ENCODE assay signal across 10 mouse cellular contexts in genomic region chr8:72281634-72282033, GRCm38 (mm10). TPM values are rescaled to one million over a fixed set of nuclear protein-coding genes. Genes with fewer than 3 reads are reported as not detected.
A peak's percentile ranks its signal among the peaks of the same experiment; 100 is the strongest.
DNase-seq lines count a peak whose midpoint lies in the region; ATAC-seq and TF ChIP-seq lines count a peak whose summit lies in the region.
"Had no signal": no experiment of that assay in that cellular context is flagged by ENCODE, and none has a peak within 500 bp of the region (broad histone marks: within the 10 kb centered on the region; RNA-seq: fewer than 3 reads in every experiment).

No protein-coding gene starts in this region.

- no peaks in the 10 kb centered on the region for H3K4me1 ChIP-seq in hindbrain, postnatal 0 days (ENCODE audit: insufficient read depth, low read length)
- 0 out of 2 replicates have a peak, but pooled peaks cover 5% of the 10 kb centered on the region for H3K4me1 ChIP-seq in hindbrain, embryonic 12.5 days
- no peaks in the 10 kb centered on the region for H3K4me1 ChIP-seq in embryonic facial prominence, embryonic 14.5 days (ENCODE audit: control insufficient read depth, insufficient read depth, low read length)

- H3K27me3 ChIP-seq in hindbrain, postnatal 0 days (ENCODE audit: insufficient read depth, low read length), result no peaks in the 10 kb centered on the region
- H3K27me3 ChIP-seq in hindbrain, embryonic 12.5 days, result 0 out of 2 replicates have a peak, but pooled peaks cover 2% of the 10 kb centered on the region
- no peaks in the 10 kb centered on the region for H3K27me3 ChIP-seq in embryonic facial prominence, embryonic 14.5 days (replicated peaks; ENCODE audit: control insufficient read depth, insufficient read depth, low read length)
- H3K27me3 ChIP-seq: liver, embryonic 13.5 days had no signal

- H3K36me3 ChIP-seq in hindbrain, postnatal 0 days (ENCODE audit: insufficient read depth, low read length), result no peaks in the 10 kb centered on the region
- no peaks in the 10 kb centered on the region for H3K36me3 ChIP-seq in hindbrain, embryonic 12.5 days
- H3K36me3 ChIP-seq in embryonic facial prominence, embryonic 14.5 days (ENCODE audit: control insufficient read depth, insufficient read depth, low read length), result no peaks in the 10 kb centered on the region
- H3K36me3 ChIP-seq: liver, embryonic 13.5 days had no signal

- H3K9me3 ChIP-seq in hindbrain, postnatal 0 days (ENCODE audit: low read length), result no peaks in the 10 kb centered on the region
- H3K9me3 ChIP-seq in hindbrain, embryonic 12.5 days (replicated peaks), result no peaks in the 10 kb centered on the region
- no peaks in the 10 kb centered on the region for H3K9me3 ChIP-seq in embryonic facial prominence, embryonic 14.5 days (ENCODE audit: control insufficient read depth, low read length)
- H3K9me3 ChIP-seq: liver, embryonic 13.5 days had no signal

- peak; percentile 48 for DNase-seq in hindbrain, postnatal 0 days (ENCODE audit: low spot score)
- DNase-seq in Muller cell, postnatal 12 days (ENCODE audit: inconsistent ontology term), result peak; percentile 32
- DNase-seq in embryonic facial prominence, embryonic 14.5 days (ENCODE audit: low spot score), result peak; percentile 60
- peak; percentile 82 for DNase-seq in kidney, postnatal 14 days
- no peak for DNase-seq in ovary, postnatal 10 days (ENCODE audit: low spot score)
- DNase-seq in thymus, postnatal 0 days (ENCODE audit: low spot score), result no peak
- DNase-seq: cerebellum, adult 9-10 months; liver, embryonic 13.5 days had no signal

- ATAC-seq in hindbrain, postnatal 0 days, result peak; percentile 29; the same call in 1 of the 2 replicates
- ATAC-seq in hindbrain, embryonic 12.5 days (ENCODE audit: low FRiP score), result no peak
- ATAC-seq in embryonic facial prominence, embryonic 14.5 days (ENCODE audit: low read depth), result no peak
- no peak for ATAC-seq in megakaryocyte-erythroid progenitor cell, adult 5-6 weeks (replicated peaks; ENCODE audit: low FRiP score, low TSS enrichment, poor library complexity, severe bottlenecking)

- no peak for TF ChIP-seq CTCF in hindbrain, postnatal 0 days (IDR thresholded peaks at IDR 0.05; ENCODE audit: low read depth)

- H3K9ac ChIP-seq in hindbrain, postnatal 0 days (replicated peaks; ENCODE audit: low read length), result no peak overlapping the region
- no peak overlapping the region for H3K9ac ChIP-seq in hindbrain, embryonic 12.5 days
- H3K9ac ChIP-seq in embryonic facial prominence, embryonic 14.5 days (ENCODE audit: low read depth, low read length), result no peak overlapping the region
- H3K9ac ChIP-seq: liver, embryonic 13.5 days had no signal

- H3K4me2 ChIP-seq in hindbrain, postnatal 0 days (ENCODE audit: low read depth, low read length), result no peak overlapping the region
- no peak overlapping the region for H3K4me2 ChIP-seq in hindbrain, embryonic 12.5 days (replicated peaks)
- no peak overlapping the region for H3K4me2 ChIP-seq in embryonic facial prominence, embryonic 14.5 days (ENCODE audit: low read depth, low read length)
- H3K4me2 ChIP-seq: liver, embryonic 13.5 days had no signal

- no peak overlapping the region for H3K27ac ChIP-seq in hindbrain, postnatal 0 days
- H3K27ac ChIP-seq in hindbrain, embryonic 12.5 days, result no peak overlapping the region
- no peak overlapping the region for H3K27ac ChIP-seq in embryonic facial prominence, embryonic 14.5 days (replicated peaks; ENCODE audit: low read depth, low read length)
- H3K27ac ChIP-seq: liver, embryonic 13.5 days had no signal

- WGBS in hindbrain, postnatal 0 days, result 23% methylated on average over 3 of the region's 3 CpGs
- 46% methylated on average over 3 of the region's 3 CpGs for WGBS in hindbrain, embryonic 12.5 days
- 25% methylated on average over 3 of the region's 3 CpGs for WGBS in embryonic facial prominence, embryonic 14.5 days

- no peak overlapping the region for H3K4me3 ChIP-seq in hindbrain, postnatal 0 days (ENCODE audit: low read length)
- no peak overlapping the region for H3K4me3 ChIP-seq in hindbrain, embryonic 12.5 days
- H3K4me3 ChIP-seq in embryonic facial prominence, embryonic 14.5 days (ENCODE audit: low read depth, low read length), result no peak overlapping the region
- H3K4me3 ChIP-seq: liver, embryonic 13.5 days had no signal

RNA-seq across cellular contexts. Expression of gene Gm10282, which starts 23.4 kb away (rescaled TPM):
- total RNA-seq in hindbrain, postnatal 0 days (2014; rRNA removed), result 0.36 and 1.5 TPM in 2 replicates
- 11.7 and 12.3 TPM in 2 replicates for polyA plus RNA-seq in hindbrain, postnatal 0 days (2015; fragmentation: Nextera tagmentation; extraction: Ambion mirVana)
- polyA plus RNA-seq in hindbrain, embryonic 12.5 days (2016; fragmentation: Nextera tagmentation; extraction: Ambion mirVana), result 19.1 and 21.2 TPM in 2 replicates
- polyA plus RNA-seq in embryonic facial prominence, embryonic 14.5 days (2014; fragmentation: Nextera tagmentation; extraction: Ambion mirVana), result 23.1 and 26.5 TPM in 2 replicates
- 6.8 and 12.5 TPM in 2 replicates for total RNA-seq in megakaryocyte-erythroid progenitor cell, adult 5-6 weeks (2014; fragmentation: Nextera tagmentation)
- 7.4 and 11.2 TPM in 2 replicates for total RNA-seq in megakaryocyte-erythroid progenitor cell, adult 5-6 weeks (2017)
- 32.8 and 33.9 TPM in 2 replicates for polyA plus RNA-seq in thymus, postnatal 0 days (2015; fragmentation: Nextera tagmentation; extraction: Ambion mirVana)

RNA-seq across cellular contexts. Expression of gene Klf2, which starts 37.2 kb away (rescaled TPM):
- total RNA-seq in hindbrain, postnatal 0 days (2014; rRNA removed), result 4.3 and 8.2 TPM in 2 replicates
- polyA plus RNA-seq in hindbrain, postnatal 0 days (2015; fragmentation: Nextera tagmentation; extraction: Ambion mirVana), result 8.8 and 9.9 TPM in 2 replicates
- 9.4 and 10.3 TPM in 2 replicates for polyA plus RNA-seq in hindbrain, embryonic 12.5 days (2016; fragmentation: Nextera tagmentation; extraction: Ambion mirVana)
- polyA plus RNA-seq in embryonic facial prominence, embryonic 14.5 days (2014; fragmentation: Nextera tagmentation; extraction: Ambion mirVana), result 19.9 and 22.1 TPM in 2 replicates
- total RNA-seq in megakaryocyte-erythroid progenitor cell, adult 5-6 weeks (2014; fragmentation: Nextera tagmentation), result 4.0 and 4.4 TPM in 2 replicates
- total RNA-seq in megakaryocyte-erythroid progenitor cell, adult 5-6 weeks (2017), result 2.3 and 5.1 TPM in 2 replicates
- polyA plus RNA-seq in thymus, postnatal 0 days (2015; fragmentation: Nextera tagmentation; extraction: Ambion mirVana), result 16.8 and 21.4 TPM in 2 replicates

RNA-seq across cellular contexts. Expression of gene Ap1m1, which starts 41.8 kb away (rescaled TPM):
- 76.8 and 81.3 TPM in 2 replicates for total RNA-seq in hindbrain, postnatal 0 days (2014; rRNA removed)
- polyA plus RNA-seq in hindbrain, postnatal 0 days (2015; fragmentation: Nextera tagmentation; extraction: Ambion mirVana), result 197 and 216 TPM in 2 replicates
- 194 and 197 TPM in 2 replicates for polyA plus RNA-seq in hindbrain, embryonic 12.5 days (2016; fragmentation: Nextera tagmentation; extraction: Ambion mirVana)
- polyA plus RNA-seq in embryonic facial prominence, embryonic 14.5 days (2014; fragmentation: Nextera tagmentation; extraction: Ambion mirVana), result 85.2 and 107 TPM in 2 replicates
- total RNA-seq in megakaryocyte-erythroid progenitor cell, adult 5-6 weeks (2014; fragmentation: Nextera tagmentation), result 110 and 155 TPM in 2 replicates
- 63.6 and 64.8 TPM in 2 replicates for total RNA-seq in megakaryocyte-erythroid progenitor cell, adult 5-6 weeks (2017)
- polyA plus RNA-seq in thymus, postnatal 0 days (2015; fragmentation: Nextera tagmentation; extraction: Ambion mirVana), result 133 and 135 TPM in 2 replicates

Comparison
In these comparisons a context has a peak if more than half of its experiments do, and no peak if none do; other contexts are left out.
1. DNase-seq: peak in hindbrain, postnatal 0 days (single experiment), Muller cell, postnatal 12 days (single experiment), embryonic facial prominence, embryonic 14.5 days (single experiment) and kidney, postnatal 14 days (single experiment); none in ovary, postnatal 10 days (single experiment) and thymus, postnatal 0 days (single experiment).